Mouse (Mus musculus) C3H10T1/2 (cell line): Measurements from ENCODE around the gene Uqcc3. TPM values are rescaled to one million over a fixed set of nuclear protein-coding genes. Genes with fewer than 3 reads are reported as not detected.

Experiments used
- polyA plus RNA-seq, 2 experiments: library from polyadenylated mRNA; unstranded; fragments of >200 nt; fragmentation: generic; extraction: Trizol; gene quantifications; one replicate each; pipeline ENCODE4 v1.2.1; 2012; ENCODE audit warnings: missing spikeins in 2 of 2

Gene Uqcc3
- 10 to 100 TPM; 63.8 to 97.9 TPM for polyA plus RNA-seq

DNA sequence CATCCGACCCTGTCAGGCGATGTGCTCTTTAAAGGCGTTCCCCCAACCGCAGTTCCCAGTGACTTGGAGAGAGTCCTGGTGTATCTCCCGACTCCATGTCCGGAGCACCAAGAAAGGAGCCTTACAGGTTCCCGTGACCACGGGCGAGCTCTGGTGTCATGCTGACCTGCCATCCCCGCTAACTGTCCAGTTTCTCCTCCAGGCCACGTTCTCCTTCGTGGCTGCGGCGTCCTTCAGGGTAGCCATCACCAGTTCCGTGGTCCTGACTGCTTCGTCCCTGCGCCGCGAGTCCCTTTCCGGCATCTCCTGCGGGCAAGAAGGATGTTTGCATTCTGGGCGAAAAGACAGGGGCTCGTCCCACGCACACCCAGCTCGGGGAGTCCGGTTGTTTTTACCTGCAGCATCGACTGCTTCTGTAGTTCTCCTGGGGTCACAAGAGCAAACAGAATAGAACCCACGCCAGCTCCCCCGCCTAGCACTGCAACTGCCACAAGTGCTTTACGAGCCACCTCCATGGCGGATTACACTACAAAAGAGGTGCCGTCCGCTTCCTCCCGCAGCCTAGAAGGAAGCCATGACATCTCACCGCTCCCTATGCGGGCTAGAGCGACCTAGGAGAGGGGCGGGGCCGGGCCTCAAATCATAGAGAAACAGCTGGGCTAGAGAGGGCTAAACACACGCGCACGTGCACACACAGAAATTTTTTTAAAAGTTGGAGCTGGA lies at the start of gene Uqcc3:
Uqcc3 (minus strand) TSS at position 613 of the 723 bp plus-strand sequence.

DNA sequence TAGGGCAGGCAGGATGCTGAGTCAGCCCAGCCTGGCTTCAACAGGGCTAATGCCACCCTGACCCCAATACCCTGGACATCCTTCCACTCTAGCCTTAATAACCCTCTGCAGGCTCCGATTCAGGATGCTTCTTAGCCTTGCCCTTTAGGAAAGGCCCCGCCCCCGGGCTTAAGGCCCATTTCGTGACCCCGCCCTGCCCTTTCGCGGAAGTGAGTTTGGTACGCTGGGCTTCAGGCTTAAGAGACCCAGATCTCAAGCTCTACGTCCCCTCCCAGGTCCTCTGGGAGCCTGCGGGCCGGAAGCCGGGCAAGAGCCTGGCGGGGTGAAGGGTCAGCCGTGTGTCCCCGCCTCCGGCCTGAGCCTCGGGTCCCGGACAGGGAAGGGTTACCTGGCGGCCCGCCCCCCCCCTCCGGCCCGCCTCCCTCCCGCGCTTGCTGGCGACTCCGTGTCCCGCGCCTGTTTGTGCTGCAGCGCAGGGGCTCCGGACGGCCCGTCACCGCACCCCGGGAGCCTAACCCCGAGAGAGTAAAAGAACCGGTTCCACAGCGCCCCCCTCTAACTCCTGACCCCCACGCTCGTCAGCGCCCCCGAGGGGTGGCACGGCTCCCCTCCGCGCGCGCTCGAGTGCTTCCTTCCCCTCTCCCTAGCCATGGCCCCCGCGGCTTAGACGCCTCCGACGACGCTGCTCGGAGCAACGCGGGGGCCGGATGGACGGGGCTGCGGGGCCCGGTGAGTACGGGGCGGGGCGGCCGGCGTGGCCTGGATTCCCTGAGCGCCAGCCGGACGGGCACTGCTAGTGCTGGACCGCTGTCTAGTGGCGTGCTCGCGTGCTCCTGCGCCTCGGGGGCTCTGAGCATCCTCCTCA lies 48.7 kb upstream of the Uqcc3 start, which contains the start of the genes Rom1 and Eml3:
Rom1 (minus strand) TSS at position 133 of the 865 bp plus-strand sequence.
Eml3 (plus strand) TSS at position 329 of the 865 bp plus-strand sequence.

DNA sequence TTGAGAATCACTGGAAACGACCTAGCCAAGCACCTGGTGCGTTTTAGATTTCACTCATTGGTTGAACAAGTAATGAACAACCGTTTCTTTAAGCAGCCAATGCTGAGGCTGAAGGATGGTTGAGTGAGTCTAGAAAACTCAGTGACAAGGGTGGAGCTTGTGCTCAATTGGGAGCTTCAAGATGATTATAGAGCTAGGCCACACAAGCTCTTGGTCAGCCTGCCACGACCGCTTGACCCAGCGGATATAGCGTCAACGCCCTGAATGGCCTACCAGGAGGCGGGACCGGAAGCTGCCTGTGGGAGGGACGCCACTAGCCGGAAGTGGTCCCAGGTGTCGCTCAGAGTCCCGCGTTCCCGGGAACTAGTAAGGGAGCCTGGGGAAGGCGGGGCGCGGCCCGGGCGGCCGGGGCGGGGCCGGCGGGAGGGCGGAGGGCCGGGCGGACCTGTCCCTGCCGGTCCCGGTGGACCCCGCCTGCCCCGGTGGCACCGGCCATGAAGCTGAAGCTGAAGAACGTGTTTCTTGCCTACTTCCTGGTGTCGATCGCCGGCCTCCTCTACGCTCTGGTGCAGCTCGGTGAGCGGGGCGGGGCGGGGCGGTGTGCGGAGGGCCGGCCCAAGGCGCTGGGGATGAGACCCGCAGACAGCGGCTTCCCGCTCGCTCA lies 39.5 kb upstream of the Uqcc3 start, which contains the start of gene B3gat3:
B3gat3 (plus strand) TSS at position 302 of the 664 bp plus-strand sequence.

DNA sequence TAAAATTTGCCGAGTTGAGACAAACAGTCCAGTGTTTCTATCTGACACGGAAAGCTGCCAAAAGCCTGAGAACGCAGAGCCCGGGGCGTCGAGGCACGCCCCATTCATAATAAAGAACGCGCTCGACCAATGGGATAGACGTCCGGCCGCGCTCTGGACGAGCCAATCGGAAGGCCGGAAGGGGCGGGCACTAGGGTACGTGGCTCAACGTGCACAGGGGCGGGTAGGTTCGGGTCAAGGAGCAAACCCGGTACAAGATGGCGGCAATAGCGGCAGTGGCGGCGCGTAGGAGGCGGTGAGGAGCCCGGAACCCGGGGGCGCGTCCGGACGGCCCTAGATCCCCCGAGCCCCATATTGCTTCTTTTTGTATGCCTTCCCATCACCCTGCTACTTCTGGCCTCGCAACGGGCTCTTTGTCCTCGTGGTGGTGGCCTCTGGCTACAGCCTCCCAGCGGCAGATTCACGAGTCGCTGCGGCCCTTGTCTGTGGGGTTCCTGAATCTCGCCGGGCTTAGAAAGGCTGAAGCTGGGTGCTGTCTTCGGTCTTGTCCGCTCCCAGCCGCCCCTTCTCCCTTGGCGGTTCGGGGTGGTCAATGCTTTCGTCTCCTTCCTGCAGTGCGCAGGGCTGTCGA lies 17.3 kb upstream of the Uqcc3 start, which contains the start of gene Ganab:
Ganab (plus strand) TSS at position 207 of the 631 bp plus-strand sequence.

DNA sequence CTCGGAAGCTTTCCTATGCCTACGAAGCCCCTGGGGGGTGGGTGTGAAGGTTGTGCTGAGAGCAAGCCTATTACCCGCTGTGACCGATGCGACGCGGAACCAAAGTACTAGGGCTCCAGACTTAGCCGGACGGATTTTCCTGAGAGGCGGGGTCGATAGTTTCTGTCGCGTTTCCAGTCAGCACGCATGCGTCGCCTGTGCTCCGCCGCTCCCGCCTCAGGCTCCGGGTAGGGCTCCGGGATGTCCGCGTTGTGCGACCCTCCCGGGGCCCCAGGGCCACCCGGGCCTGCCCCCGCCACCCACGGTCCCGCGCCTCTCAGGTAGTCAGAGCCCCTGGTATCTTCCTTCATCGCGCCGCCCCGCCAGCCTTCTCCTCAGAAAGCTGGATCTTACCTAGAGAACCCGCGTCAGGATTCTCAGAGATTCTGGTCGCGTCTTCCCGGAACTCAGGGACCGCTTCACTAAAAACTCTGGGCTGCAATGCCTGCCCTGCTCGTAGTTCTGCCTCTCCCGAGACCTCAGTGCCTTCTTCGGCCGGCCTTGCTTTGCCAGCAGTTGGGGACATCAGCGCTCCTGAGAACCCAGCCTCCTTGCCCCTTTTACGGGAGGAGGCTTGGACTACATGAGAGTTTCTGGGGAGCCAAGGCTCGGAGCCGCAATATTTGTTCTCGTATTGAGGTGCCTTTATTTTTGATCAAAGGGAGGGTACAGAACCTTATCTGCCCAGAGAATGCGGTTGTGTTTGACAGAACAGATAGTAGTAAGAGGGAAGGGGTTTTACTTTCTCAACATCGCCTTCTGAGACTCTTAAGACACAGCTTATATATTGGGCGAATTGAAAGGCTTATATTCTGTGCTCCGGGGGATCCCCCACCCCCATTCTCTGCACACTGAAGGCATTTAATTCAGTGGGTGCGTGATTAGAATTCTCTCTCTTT lies 12.4 kb upstream of the Uqcc3 start, which contains the start of gene Ints5:
Ints5 (plus strand) TSS at position 177 of the 938 bp plus-strand sequence.

DNA sequence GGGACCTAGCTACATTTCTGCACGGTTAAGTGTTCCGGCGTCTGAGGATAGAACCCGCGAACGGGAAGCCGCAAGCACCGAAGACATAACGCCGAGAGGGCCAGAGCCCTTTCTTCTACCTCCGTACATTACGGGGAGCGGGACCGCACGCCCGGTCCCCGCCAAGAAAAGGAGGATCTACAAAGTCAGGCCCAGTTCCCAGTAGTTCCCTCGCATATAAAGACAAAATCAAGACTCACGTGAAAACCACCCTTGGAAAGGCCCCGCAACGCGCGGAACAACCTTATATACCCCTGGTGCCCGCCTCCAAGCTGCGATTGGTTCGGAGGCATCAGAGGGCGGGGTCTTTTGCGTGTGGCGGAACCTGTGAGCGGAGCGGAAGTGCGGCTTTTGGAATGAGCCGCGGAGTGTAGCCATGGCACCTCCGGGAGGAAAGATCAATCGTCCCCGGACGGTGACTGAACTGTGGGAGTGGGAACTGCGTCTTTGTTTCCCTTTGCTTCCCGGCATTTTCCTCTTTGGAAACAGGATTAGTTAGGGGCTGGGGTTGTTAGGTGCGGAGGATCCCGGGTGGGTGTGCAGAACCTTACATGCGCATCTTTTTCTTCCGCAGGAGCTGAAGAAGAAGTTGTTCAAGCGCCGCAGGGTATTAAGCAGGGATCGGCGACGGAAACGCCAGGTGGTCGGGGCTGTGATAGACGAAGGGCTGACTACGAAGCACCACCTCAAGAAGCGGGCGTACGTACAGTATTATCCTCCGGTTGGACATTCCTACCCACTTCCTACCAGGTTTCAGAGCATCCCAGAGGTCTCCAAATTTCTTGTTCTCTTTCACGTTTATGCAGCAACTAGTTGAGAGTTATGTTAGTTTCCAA lies 8.0 kb upstream of the Uqcc3 start, which contains the start of the genes 1810009A15Rik and Gm49416:
1810009A15Rik (plus strand) TSS at position 343 of the 875 bp plus-strand sequence.
Gm49416 (plus strand) TSS at position 416 of the 875 bp plus-strand sequence.

DNA sequence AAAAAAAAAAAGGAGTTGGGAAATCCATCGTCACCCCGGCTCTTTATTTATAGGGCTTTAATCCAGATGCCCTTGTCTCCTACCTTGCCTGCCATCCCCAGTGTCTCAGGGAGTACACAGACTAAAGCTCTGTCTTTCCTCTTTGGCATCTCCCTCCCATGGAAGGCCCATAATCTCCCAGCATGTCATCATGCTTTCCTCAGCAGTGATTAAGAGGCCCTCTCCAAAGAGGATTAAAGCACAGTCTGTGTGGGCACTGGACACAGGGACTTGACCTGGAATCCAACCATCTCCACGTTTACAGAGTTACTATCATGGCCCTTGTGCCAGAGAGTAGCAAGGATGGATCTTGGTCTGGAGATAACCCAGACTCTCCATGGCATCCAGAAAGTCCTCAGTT lies 2.9 kb upstream of the Uqcc3 start, which contains the start of the genes Lbhd1 and Gm49403:
Lbhd1 (plus strand) TSS at position 117 of the 400 bp plus-strand sequence.
Gm49403 (plus strand) TSS at position 315 of the 400 bp plus-strand sequence.

DNA sequence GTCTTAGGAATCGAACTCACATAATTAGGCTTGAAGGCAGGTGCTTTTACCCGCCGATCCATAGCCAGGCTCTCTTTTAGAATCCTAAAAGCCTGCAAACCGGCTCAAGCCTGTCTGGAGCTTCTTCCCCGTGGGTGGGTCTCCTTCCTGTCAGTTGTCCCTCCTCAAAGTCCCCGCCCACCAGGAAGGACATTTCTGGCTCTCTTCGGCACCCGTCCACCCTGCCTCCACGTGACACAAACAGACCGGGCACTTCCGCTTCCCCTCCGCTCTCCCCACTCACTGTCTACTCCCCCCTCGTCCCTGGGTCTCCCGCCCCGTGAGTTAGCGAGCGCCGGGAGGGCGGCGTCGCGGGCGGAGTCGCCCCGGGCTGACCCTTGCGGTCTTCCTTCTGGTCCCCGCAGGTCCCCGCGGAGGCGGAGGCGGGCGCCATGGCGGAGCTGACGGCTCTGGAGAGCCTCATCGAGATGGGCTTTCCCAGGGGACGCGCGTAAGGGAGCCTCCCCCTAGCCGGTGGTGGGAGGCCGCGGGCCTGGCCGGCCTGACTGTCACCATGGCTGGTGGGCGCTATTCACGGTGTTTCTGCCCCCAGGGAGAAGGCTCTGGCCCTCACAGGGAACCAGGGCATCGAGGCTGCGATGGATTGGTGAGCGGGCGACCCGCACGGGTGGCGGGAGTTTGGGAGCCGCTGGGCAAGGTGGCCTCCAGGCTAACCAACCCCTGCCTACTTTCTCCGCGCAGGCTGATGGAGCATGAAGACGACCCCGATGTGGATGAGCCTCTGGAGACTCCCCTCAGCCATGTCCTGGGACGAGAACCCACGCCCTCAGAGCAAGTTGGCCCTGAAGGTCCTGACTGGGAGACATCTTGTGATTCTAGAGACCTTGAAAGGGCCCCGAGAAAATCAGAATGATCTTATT lies 9.2 kb downstream of the Uqcc3 start, which contains the start of gene Ubxn1:
Ubxn1 (plus strand) TSS at position 230 of the 920 bp plus-strand sequence.

DNA sequence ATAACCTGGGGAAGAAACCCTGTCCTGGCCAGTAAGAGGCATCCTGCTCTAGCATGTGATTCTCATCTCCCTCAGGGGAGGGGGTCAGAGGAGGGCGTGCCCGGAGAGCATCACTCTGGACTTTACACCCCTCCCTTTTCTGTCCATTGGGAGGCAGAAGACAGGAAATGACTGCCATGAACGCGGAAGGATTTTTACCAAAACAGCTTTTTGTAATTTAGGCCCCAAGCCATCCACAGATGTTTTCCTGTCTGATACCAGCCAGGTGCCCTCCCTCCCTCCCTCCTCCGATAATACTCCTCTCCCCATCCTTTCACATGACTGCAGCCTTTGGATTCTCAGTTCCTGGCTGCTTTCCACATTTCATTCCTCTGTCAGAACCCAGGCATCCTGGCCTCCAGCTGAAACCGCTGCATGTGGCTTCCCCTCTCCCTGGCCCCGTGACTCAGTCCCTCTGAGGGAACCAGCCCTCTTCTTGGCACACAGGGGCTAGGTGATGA lies 30.3 kb downstream of the Uqcc3 start, which contains the start of gene Lrrn4cl:
Lrrn4cl (plus strand) TSS at position 367 of the 500 bp plus-strand sequence.

DNA sequence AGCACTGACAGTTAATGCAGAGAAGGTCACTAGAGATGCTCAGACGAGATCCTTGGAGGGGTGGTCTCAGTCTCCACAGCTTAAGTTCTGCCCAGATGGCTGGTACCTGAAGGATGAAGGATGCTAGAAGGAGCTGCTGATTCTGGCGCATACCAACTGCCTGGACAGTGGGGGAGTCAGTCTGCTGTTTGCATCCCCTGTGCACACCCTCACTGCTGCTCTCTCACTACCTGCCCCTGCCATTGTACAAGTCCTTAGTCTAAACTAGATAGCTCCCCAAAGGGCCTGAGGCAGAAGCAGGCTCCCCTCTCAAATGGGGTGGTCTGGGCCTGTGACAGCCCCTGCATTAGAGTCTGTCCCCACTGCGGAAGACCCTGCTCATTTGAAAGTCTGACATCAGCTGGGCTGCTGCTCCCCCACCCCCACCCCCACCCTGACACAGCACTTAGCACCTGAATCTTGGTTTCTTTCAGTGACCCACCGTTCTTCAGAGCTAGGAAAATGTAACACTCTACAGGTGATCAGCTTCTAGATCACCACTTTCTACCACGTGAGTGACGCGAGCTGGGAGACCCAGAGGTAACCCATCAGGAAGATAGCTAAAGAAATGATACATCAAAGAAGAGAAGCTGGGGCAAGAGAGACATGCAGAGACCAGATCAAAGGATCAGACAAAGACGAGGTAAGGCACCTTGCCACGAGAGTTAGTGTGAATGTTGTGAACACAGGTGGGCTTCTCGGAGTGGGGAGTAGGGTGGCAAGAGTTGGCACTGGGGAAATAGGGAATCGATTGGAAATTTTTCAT lies 41.4 kb downstream of the Uqcc3 start, which contains the start of gene Gng3:
Gng3 (minus strand) TSS at position 92 of the 805 bp plus-strand sequence.

DNA sequence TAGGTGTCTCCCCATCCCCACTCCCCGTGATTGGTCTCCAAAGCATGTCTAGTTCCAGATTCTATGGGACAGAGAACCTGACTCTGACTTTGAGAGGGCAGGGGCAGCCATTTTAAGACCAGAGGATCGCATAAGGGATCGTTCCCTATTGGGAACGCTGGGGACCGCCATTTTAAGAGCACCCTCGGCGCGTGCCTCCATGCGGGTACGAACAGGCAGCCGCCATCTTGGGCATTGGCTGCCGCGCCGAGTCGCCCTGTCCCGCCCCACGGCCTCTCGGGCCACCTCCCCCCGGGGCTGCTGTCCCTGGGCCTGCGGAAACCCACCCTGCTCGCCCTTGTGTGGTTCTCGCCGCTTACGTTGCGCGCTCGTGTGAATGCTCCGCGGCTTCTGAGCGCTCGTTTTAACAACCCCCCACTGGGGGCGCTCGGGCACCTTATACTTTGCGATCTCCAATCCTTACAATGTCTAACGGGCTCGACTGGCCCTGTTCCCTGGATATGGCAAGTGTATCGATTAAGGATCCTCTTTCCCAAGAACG lies 43.4 kb downstream of the Uqcc3 start, which contains the start of gene Bscl2:
Bscl2 (plus strand) TSS at position 217 of the 541 bp plus-strand sequence.

Other genes with a start within 250 kb of the Uqcc3 start
- gene Chrm1, start 217.1 kb downstream of the Uqcc3 start, polyA plus RNA-seq: under 1 TPM; 0.01 to 0.09 TPM
- gene Slc3a2, start 157.6 kb downstream of the Uqcc3 start, polyA plus RNA-seq: 100 to 1,000 TPM; 109 to 260 TPM
- gene Wdr74, start 145.1 kb downstream of the Uqcc3 start, polyA plus RNA-seq: 100 to 1,000 TPM in 1 of 2 experiments, 10 to 100 TPM in 1; 60.8 to 195 TPM
- gene 1700092M07Rik, start 140.2 kb downstream of the Uqcc3 start, polyA plus RNA-seq: 1 to 10 TPM; 1.5 to 1.8 TPM
- gene Stx5a, start 139.5 kb downstream of the Uqcc3 start, polyA plus RNA-seq: 100 to 1,000 TPM in 1 of 2 experiments, 10 to 100 TPM in 1; 33.2 to 112 TPM
- 100 to 1,000 TPM in 1 of 2 experiments, 10 to 100 TPM in 1; 63.1 to 106 TPM for gene Nxf1, start 123.8 kb downstream of the Uqcc3 start, polyA plus RNA-seq
- gene Tmem223, start 109.9 kb downstream of the Uqcc3 start, polyA plus RNA-seq: 100 to 1,000 TPM; 211 to 253 TPM
- gene Tmem179b, start 106.5 kb downstream of the Uqcc3 start, polyA plus RNA-seq: 10 to 100 TPM; 43.2 to 61.1 TPM
- gene Taf6l, start 94.5 kb downstream of the Uqcc3 start, polyA plus RNA-seq: 10 to 100 TPM; 24.9 to 37.5 TPM
- 100 to 1,000 TPM; 100 to 147 TPM for gene Polr2g, start 82.3 kb downstream of the Uqcc3 start, polyA plus RNA-seq
- gene Zbtb3, start 78.4 kb downstream of the Uqcc3 start, polyA plus RNA-seq: 1 to 10 TPM; 2.6 to 5.2 TPM
- gene Ttc9c, start 61.6 kb downstream of the Uqcc3 start, polyA plus RNA-seq: 10 to 100 TPM in 1 of 2 experiments, 1 to 10 TPM in 1; 1.9 to 14.9 TPM
- gene Hnrnpul2, start 60.9 kb downstream of the Uqcc3 start, polyA plus RNA-seq: 10 to 100 TPM in 1 of 2 experiments, 1 to 10 TPM in 1; 7.6 to 49.9 TPM
- 1 to 10 TPM in 1 of 2 experiments, under 1 TPM in 1; 0.19 to 1.1 TPM for gene AC129217.1, start 51.1 kb downstream of the Uqcc3 start, polyA plus RNA-seq
- 10 to 100 TPM; 11.7 to 29.0 TPM for gene Bscl2, start 43.5 kb downstream of the Uqcc3 start, polyA plus RNA-seq
- under 1 TPM; 0.04 to 0.41 TPM for gene Gng3, start 41.7 kb downstream of the Uqcc3 start, polyA plus RNA-seq
- 1 to 10 TPM in 1 of 2 experiments, under 1 TPM in 1; 0.08 to 7.0 TPM for gene Lrrn4cl, start 30.2 kb downstream of the Uqcc3 start, polyA plus RNA-seq
- 100 to 1,000 TPM; 240 to 270 TPM for gene Ubxn1, start 9.4 kb downstream of the Uqcc3 start, polyA plus RNA-seq
- 1 to 10 TPM; 3.4 to 3.7 TPM for gene Lbhd1, start 2.8 kb upstream of the Uqcc3 start, polyA plus RNA-seq
- not detected for gene Gm49403, start 3.0 kb upstream of the Uqcc3 start, polyA plus RNA-seq
- 100 to 1,000 TPM in 1 of 2 experiments, 10 to 100 TPM in 1; 73.9 to 176 TPM for gene 1810009A15Rik, start 7.9 kb upstream of the Uqcc3 start, polyA plus RNA-seq
- under 1 TPM in 1 of 2 experiments, not detected in 1; 0.18 TPM for gene Gm49416, start 8.0 kb upstream of the Uqcc3 start, polyA plus RNA-seq
- gene Ints5, start 12.1 kb upstream of the Uqcc3 start, polyA plus RNA-seq: 10 to 100 TPM; 30.2 to 43.9 TPM
- 100 to 1,000 TPM in 1 of 2 experiments, 10 to 100 TPM in 1; 43.4 to 137 TPM for gene Ganab, start 17.1 kb upstream of the Uqcc3 start, polyA plus RNA-seq
- gene B3gat3, start 39.5 kb upstream of the Uqcc3 start, polyA plus RNA-seq: 10 to 100 TPM; 56.0 to 67.8 TPM
- 10 to 100 TPM in 1 of 2 experiments, 1 to 10 TPM in 1; 5.9 to 12.1 TPM for gene Rom1, start 48.4 kb upstream of the Uqcc3 start, polyA plus RNA-seq
- gene Eml3, start 48.6 kb upstream of the Uqcc3 start, polyA plus RNA-seq: 10 to 100 TPM; 30.0 to 62.2 TPM
- gene Mta2, start 61.0 kb upstream of the Uqcc3 start, polyA plus RNA-seq: 10 to 100 TPM; 55.6 to 94.0 TPM
- 10 to 100 TPM; 16.0 to 17.5 TPM for gene Tut1, start 72.9 kb upstream of the Uqcc3 start, polyA plus RNA-seq
- 1,000 to 10,000 TPM in 1 of 2 experiments, 100 to 1,000 TPM in 1; 710 to 2,782 TPM for gene Eef1g, start 86.1 kb upstream of the Uqcc3 start, polyA plus RNA-seq
- gene Ahnak, start 108.4 kb upstream of the Uqcc3 start, polyA plus RNA-seq: 100 to 1,000 TPM in 1 of 2 experiments, 10 to 100 TPM in 1; 26.0 to 103 TPM
- not detected for gene Scgb1a1, start 207.0 kb upstream of the Uqcc3 start, polyA plus RNA-seq